Mouse (Mus musculus): Measurements from ENCODE around the gene Zfp597. TPM values are rescaled to one million over a fixed set of nuclear protein-coding genes. Genes with fewer than 3 reads are reported as not detected.

Zfp597 gene
- 11.7 TPM in 2 replicates for polyA plus RNA-seq (2012; rRNA removed)

DNA sequence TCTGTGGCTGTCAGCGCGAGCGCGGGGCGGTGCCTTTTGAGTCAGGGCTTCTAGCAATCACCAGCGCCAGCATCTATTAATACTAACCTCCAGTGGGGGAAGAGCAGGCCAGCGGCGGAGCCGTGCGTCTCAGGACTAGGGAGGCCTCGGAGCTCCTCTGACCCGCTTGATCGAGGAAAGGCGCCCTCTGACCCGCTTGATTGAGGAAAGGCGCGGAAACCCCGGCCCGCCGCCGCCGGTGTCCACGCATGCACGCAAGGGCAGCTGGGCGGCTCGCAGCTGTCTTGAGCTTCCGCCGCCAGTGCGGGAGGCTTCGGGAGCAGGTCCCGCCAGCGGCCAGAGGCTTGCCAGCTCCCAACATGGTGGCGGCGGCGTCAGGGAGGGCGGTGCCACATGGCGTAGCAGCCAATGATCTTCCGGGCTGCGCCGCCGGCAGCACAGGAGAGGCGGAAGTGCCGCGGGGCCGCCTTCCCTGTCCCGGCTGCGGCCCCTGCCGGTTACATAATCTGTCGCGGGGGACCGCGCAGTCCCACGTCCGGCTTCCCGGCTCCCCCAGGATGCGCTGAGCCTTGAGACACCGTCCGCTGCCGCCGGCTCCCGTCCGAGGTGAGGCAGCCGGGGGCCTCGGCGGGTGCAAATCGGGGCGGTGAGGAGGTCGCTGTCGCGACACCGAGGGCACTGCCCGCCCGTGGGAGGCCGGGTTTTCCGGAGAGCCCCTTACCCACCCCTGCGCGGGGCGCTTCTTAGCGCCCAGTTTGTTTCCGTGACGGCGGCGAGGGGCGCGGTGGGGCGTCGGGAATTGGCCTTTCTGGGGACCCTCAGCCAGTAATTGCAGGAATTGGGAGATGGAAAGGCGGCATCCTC, at the start of gene Zfp597, which contains the start of gene Gm20695:
Gene Zfp597 (minus strand): TSS at position 361 of the 864 bp plus-strand sequence.
Gene Gm20695 (plus strand): TSS at position 448 of the 864 bp plus-strand sequence.

DNA sequence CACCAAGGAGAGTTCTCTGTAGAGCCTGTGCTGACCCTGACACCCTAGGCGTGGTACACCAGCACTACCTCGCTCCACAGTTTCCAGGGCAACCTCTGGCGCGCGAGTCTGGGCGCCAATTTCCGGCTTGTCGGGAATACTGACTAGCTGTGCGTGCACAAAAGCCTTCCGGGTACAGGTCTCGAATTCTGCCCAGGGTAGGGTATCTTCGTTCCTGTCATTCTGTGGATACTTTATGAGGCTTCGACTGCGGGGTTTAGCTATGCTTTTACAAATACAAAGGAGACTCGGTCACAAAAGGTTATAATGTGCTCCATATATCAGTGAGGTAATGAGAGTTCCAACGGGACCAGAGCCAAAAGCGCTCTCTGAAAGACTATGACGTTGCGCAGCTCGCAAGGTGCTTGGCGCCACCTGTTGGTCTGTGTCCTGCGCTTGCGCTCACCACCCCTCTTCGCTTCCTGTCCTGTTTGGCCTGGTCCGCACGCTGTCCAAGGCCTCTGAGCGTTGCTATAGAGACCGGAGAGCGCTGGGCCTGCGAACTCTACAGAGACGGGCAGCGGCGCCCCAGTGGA, 24.3 kb upstream of the Zfp597 start, which contains the start of the genes 1700037C18Rik and Cluap1:
Gene 1700037C18Rik (minus strand): TSS at position 153 of the 575 bp plus-strand sequence.
Gene Cluap1 (plus strand): TSS at position 265 of the 575 bp plus-strand sequence.

DNA sequence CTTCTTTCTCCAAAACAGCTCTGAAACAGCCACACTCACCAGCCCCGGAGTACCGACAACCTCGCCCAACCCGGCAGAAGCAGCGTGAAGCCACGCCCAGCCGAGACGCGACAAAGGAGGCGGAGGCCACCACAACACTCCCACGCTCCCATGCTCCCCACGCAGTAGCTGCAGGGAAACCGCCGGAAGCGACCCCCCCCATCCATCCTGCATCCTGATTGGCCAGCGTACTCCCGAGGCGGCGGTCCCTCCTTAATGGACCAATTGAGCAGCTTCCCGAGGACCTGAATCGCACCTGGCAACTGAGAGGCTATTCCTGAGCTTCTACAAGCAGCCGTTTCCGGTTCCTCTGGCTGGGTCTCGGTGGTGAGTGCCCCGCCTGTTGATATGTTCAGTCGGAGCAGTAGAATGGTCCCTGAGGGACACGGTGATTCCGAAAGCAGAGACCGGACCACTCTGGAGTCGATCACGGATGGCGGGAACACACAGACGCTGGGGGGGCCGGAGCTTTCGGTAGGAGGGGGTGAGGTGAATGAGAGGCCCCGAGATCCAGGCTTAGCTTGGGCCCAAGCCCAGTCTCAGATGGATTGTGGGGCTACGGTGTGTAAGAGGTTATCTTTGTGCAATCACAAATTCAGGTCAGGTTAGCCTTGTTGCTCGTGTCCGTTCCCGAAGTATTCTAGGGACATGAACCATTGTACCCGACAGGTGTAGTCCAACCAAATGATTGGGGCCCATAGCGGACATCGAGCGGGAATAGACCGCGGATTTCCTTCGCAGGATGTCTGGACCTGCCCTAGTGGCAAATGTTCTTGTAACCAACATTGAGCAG, 11.9 kb downstream of the Zfp597 start, which contains the start of gene Naa60:
Gene Naa60 (plus strand): TSS at position 160 of the 832 bp plus-strand sequence.

DNA sequence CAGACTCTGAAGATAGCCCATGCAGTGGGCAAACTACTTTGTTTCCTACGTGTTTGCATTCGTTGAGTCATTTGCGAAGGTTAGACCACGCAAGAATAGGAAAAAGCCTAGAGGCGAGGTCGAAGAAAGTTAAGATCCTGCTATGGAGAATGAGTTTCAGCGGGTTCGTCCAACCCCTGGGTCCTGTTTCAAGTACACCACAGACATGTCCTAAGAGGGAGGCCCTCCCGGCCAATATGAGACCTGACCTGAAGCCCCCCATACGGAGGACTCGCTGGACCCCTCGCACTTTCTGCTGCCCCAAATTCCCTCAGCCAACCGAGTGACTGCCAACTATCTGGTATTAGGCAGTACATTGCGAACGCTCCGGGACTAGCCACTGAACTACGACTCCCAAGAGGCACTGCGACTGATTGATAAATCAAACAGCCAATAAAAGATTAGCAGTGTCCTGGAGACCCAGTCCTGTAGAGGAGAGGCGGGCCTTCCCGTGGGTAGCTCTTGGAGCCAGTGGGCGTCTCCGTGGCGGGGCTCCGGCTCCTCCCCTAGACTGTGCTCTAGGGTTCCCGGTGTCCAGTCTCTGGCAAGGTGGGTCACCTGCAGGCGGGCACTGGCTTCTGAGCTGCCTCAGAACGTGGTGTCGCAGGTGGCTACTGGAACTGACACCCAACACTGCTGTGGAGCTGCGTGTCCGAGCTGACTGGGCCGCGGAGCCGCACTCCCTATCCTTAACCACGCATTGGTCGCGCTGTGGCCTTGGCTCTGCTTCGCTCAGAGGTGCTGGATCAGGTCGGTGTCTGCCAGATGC, 37.4 kb downstream of the Zfp597 start, which contains the start of gene Zfp174:
Gene Zfp174 (plus strand): TSS at position 558 of the 808 bp plus-strand sequence.

DNA sequence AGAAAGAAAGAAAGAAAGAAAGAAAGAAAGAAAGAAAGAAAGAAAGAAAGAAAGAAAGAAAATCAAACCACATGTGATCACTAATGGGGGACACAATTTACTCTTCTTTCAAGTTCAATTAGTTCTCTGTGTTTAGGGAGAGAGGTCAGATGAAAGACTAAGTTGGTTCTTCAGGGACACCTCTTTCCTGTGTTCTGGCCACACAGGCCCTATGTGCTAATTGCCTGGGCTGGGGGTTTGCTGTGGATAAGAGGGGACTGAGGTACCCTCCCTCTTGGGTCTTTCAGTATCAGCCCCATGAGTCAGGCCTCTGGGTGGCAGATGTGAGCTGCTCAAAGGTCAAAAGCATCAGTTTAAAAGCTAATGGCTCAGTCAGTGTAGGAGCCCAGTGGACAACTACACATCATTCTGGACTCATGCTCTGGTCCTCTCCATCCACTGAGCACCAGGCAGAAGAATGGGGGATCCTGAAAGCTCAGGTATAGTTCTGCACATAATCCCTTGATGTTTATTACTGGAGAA, 53.7 kb downstream of the Zfp597 start, which contains the start of gene Olfr15:
Gene Olfr15 (plus strand): TSS at position 291 of the 522 bp plus-strand sequence.

Other genes starting within 250 kb of the Zfp597 start
- 0.08 TPM in 1 of 2 replicates, not detected in the other for gene Mefv, start 166.5 kb downstream of the Zfp597 start, polyA plus RNA-seq (2012; rRNA removed)
- 17.1 and 18.3 TPM in 2 replicates for gene Zfp263, start 140.5 kb downstream of the Zfp597 start, polyA plus RNA-seq (2012; rRNA removed)
- not detected in 2 replicates for gene Olfr15, start 53.7 kb downstream of the Zfp597 start, polyA plus RNA-seq (2012; rRNA removed)
- 2.8 and 2.9 TPM in 2 replicates for gene Zfp174, start 37.3 kb downstream of the Zfp597 start, polyA plus RNA-seq (2012; rRNA removed)
- 68.9 and 73.7 TPM in 2 replicates for gene Naa60, start 12.2 kb downstream of the Zfp597 start, polyA plus RNA-seq (2012; rRNA removed)
- 0.74 and 1.3 TPM in 2 replicates for gene Gm20695, start 87 bp upstream of the Zfp597 start, polyA plus RNA-seq (2012; rRNA removed)
- 6.3 and 8.0 TPM in 2 replicates for gene 1700037C18Rik, start 24.1 kb upstream of the Zfp597 start, polyA plus RNA-seq (2012; rRNA removed)
- 29.9 and 34.1 TPM in 2 replicates for gene Cluap1, start 24.2 kb upstream of the Zfp597 start, polyA plus RNA-seq (2012; rRNA removed)
- 1.7 and 2.0 TPM in 2 replicates for gene Nlrc3, start 92.1 kb upstream of the Zfp597 start, polyA plus RNA-seq (2012; rRNA removed)
- gene Slx4, start 119.2 kb upstream of the Zfp597 start, polyA plus RNA-seq (2012; rRNA removed): 55.3 and 57.0 TPM in 2 replicates
- 0.16 and 0.22 TPM in 2 replicates for gene Dnase1, start 152.4 kb upstream of the Zfp597 start, polyA plus RNA-seq (2012; rRNA removed)
- 67.3 and 67.4 TPM in 2 replicates for gene Trap1, start 193.3 kb upstream of the Zfp597 start, polyA plus RNA-seq (2012; rRNA removed)

Measured in central nervous system, embryonic 14 days (tissue).